Mouse (Mus musculus): Measurements from ENCODE around the gene Wscd2. TPM values are rescaled to one million over a fixed set of nuclear protein-coding genes. Genes with fewer than 3 reads are reported as not detected.
"Not testable (repeated sequence)": the region's sequence is repeated elsewhere in the genome, so short reads cannot be mapped to it uniquely, and the experiment has no call there.

Gene Wscd2
- polyA plus RNA-seq, 1 experiment = 4.9 TPM

DNA sequence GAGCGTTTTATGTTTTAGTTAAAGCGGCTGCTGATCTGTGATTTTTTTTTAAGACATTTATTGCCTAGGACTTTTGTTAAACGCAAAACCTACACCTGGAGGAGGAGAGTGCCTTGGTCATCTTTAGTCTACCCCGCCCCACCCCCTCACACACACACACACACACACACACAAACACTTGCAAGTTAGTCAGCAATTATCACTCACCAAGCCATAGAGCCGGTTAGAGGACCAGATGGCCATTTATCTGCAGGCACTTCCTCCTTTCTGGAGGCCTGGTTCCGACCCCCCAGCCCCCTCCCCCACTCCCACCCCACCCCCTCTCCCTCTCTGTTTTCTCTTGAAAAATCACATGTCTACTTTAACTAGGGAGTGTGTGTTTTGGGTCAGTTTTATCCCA is 94.3 kb downstream of the Wscd2 start:
- H3K4me1 ChIP-seq (ENCODE audit: control insufficient read depth, insufficient read depth, low read length) = no peaks in the 10 kb centered on the region
- TF ChIP-seq CTCF (IDR thresholded peaks at IDR 0.05; ENCODE audit: insufficient read depth, low read length) = no peak
- TF ChIP-seq POLR2A (IDR thresholded peaks at IDR 0.05; ENCODE audit: borderline replicate concordance, extremely low read depth, low read depth, low read length) = no peak
- H3K4me3 ChIP-seq (replicated peaks; ENCODE audit: extremely low read depth, low read depth, low read length) = no peak overlapping the region
- 39% methylated on average over 6 of the region's 6 CpGs for WGBS
- DNase-seq = no peak

DNA sequence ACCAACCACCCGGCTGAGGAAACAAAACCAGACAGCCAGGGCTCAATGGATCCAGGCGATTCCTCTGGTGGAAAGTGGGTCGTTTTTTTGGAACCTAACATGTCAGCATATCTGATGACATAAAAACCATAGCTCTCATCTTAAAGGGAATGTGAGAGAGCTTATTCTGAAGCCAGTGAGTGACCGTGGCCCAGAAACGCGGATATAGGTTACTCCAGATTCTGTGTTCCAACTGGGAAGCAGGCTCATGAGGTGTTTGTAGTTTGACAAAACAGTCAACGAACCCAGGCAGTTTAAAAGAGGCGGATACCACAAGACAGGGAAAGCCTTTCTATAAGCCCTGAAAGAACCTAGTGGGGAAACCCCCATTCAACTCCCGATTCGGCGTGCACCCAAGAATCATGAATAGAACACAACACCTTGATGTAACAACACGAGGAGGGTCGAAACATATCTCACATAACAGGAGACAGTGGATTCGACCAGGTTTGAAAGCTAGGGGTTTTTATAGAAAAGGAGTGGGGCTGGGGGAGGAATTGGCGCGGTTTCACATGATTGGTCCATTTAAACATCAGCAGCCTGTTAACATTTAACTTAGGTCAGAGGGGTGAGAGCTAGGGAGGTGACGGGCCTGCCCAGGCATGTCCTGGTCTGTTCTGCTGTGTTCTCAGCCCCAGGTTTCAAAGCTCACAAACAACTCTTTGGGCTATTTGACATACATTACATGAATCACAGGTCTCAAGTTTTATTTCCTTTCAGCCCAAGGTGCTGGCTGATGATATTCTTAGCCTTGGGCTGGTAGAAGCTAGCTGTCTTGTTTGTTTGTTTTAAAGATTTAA is 95.7 kb downstream of the Wscd2 start:
- not testable (repeated sequence) for H3K4me1 ChIP-seq (ENCODE audit: control insufficient read depth, insufficient read depth, low read length); H3K4me3 ChIP-seq (replicated peaks; ENCODE audit: extremely low read depth, low read depth, low read length); DNase-seq
- WGBS = 71% methylated on average over 17 of the region's 17 CpGs

DNA sequence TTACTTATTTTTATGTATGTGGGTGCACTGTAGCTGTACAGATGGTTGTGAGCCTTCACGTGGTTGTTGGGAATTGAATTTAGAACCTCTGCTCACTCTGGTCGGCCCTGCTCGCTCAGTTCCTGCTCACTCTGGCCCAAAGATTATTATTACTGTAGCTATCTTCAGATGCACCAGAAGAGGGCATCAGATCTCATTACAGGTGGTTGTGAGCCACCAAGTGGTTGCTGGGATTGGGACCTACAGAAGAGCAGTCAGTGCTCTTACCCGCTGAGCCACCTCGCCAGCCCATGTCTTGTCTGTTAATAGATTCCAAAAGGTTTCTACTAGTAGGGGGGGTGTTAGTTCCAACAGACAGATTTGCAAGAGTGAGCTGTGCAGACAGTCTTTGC is 96.3 kb downstream of the Wscd2 start:
- not testable (repeated sequence) for H3K4me3 ChIP-seq (replicated peaks; ENCODE audit: extremely low read depth, low read depth, low read length); H3K4me1 ChIP-seq (ENCODE audit: control insufficient read depth, insufficient read depth, low read length); DNase-seq
- 62% methylated on average over 5 of the region's 5 CpGs for WGBS

DNA sequence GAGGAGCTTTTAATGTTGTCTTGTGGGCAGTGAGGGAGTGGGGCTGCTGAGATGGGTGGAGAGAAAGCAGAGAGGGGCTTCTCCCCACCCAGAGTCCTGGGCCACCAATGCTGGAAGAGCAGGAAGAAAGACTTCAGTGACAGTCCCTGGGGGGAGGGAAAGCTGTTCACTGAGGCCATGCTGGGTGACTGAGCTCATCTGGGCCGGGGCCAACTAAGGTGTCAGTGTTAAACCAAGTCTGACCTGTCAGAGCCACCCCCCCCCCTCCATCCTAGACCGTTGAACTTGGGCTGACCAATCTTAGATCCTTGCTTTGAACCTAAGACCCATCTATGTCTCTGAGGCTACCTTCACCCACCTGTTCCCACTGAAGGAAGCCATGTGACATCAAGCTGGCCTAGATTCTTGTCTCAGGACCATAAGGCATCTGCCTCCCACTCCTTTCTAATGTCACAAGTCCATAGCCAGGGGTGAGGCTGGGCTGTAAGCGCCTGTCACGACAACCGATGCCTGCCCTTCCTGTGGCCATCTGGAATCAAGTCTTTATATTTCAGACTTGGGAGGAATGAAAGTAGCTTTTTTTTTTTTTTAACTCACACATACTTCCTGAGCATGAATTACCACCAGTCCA is 100.0 kb downstream of the Wscd2 start:
- 62% methylated on average over 5 of the region's 5 CpGs for WGBS
- Histone ChIP-seq H3K4me1 (ENCODE audit: control insufficient read depth, insufficient read depth, low read length) (no peaks in the 10 kb centered on the region), H3K4me3 (replicated peaks; ENCODE audit: extremely low read depth, low read depth, low read length) (no peak overlapping the region)
- no peak for DNase-seq
- TF ChIP-seq POLR2A (IDR thresholded peaks at IDR 0.05; ENCODE audit: borderline replicate concordance, extremely low read depth, low read depth, low read length) (no peak), CTCF (IDR thresholded peaks at IDR 0.05; ENCODE audit: insufficient read depth, low read length) (no peak)

DNA sequence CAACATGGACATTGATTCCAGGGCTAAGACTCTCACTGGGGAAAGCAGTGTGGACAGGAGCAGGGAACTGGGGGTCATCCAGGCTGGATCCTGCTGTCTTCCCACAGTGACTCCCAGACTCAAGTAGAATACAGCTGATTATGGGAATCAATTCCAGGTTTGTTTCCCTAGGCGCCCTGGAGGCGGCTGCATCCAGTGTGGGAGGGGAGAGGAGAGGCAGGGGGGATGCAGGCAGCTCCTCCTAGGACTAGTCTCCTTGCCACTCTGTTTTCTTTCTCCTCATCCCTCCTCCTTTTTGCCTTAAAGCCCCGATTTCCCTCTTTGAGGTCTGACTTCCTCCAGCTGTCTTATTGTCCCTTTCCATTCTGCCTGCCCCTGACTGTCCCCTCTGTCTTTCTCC is 101.0 kb downstream of the Wscd2 start:
- DNase-seq = no peak
- Histone ChIP-seq H3K4me3 (replicated peaks; ENCODE audit: extremely low read depth, low read depth, low read length) (no peak overlapping the region), H3K4me1 (ENCODE audit: control insufficient read depth, insufficient read depth, low read length) (no peaks in the 10 kb centered on the region)
- TF ChIP-seq POLR2A (IDR thresholded peaks at IDR 0.05; ENCODE audit: borderline replicate concordance, extremely low read depth, low read depth, low read length) (no peak), CTCF (IDR thresholded peaks at IDR 0.05; ENCODE audit: insufficient read depth, low read length) (no peak)
- 27% methylated on average over 3 of the region's 3 CpGs for WGBS

DNA sequence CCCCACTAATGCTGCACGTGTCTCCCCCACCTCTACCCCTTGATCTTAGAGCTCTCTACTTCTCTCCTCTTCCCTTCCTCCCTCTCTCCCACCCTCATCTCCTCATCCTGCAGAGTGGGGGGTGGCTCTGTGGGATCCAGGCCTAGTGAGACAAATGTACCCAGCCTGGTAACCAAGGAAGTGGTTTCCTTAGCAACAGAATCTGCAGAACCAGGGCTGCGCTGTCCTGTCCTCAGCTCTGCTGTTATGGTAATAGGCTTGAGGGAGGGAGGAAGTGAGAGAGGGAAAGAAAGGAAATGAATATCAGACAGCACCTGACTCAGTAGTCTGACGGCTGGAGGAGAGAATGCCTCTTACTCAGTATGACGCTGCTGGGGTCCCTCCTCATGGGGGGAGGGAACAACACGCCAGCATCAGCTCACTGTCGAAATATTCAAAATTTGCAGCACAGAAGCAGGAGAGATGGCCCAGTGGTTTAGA is 101.7 kb downstream of the Wscd2 start:
- no peak for TF ChIP-seq CTCF (IDR thresholded peaks at IDR 0.05; ENCODE audit: insufficient read depth, low read length)
- no peak for TF ChIP-seq POLR2A (IDR thresholded peaks at IDR 0.05; ENCODE audit: borderline replicate concordance, extremely low read depth, low read depth, low read length)
- DNase-seq = no peak
- 26% methylated on average over 6 of the region's 6 CpGs for WGBS
- H3K4me3 ChIP-seq (replicated peaks; ENCODE audit: extremely low read depth, low read depth, low read length) = no peak overlapping the region
- no peaks in the 10 kb centered on the region for H3K4me1 ChIP-seq (ENCODE audit: control insufficient read depth, insufficient read depth, low read length)

DNA sequence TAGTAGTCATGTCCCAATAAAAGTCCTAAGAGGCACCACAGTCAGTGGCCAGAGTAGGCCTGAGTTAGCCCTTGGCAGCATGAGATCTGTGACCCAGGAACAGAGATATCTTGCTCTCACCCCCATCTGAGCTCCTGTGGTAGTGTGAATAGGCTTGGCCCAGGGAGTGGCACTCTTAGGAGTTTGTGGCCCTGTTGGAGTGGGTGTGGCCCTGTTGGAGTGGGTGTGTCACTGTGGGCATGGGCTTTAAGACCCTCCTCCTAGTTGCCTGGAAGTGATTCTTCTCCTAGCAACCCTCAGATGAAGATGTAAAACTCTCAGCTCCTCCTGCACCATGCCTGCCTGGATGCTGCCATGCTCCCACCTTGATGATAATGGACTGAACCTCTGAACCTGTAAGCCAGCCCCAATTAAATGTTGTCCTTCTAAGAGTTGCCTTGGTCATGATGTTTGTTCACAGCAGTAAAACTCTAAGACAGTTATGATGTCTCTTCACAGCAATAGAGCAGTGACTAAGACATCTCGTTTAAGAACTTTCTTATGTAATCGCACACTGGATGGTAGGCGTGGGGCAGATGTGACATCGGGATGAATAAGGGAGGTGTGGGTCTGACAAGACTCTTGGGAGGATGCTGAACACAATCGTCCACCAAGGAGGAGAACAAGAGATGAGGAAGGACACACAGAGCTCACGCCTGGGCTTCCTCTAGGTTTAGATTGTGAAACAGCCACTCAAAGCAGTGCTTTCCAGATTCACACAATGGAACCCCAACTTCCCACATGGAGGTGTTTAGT is 104.0 kb downstream of the Wscd2 start:
- H3K4me1 ChIP-seq (ENCODE audit: control insufficient read depth, insufficient read depth, low read length) = no peaks in the 10 kb centered on the region
- DNase-seq = no peak
- WGBS = 72% methylated on average over 6 of the region's 6 CpGs
- H3K4me3 ChIP-seq (replicated peaks; ENCODE audit: extremely low read depth, low read depth, low read length) = no peak overlapping the region
- TF ChIP-seq POLR2A (IDR thresholded peaks at IDR 0.05; ENCODE audit: borderline replicate concordance, extremely low read depth, low read depth, low read length) (no peak), CTCF (IDR thresholded peaks at IDR 0.05; ENCODE audit: insufficient read depth, low read length) (no peak)

DNA sequence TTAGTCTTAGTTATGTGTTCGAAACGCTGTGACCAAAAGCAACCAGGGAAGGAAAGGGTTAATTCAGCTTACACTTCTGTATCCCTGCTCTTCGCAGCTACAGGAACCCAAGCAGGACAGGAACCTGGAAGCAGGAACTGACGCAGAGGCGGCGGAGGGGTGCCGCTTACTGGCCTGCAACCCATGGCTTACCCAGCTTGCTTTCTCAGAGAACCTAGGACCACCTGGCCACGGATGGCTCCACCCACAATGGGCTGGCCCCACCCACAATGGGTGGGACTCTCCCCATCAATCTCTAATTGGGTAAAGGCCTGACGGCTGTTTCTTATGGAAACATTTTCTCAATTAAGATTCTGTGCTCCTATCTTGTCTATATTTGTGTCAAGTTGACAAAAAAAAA is 106.1 kb downstream of the Wscd2 start:
- WGBS = 80% methylated on average over 9 of the region's 9 CpGs
- no peak for DNase-seq
- no peak overlapping the region for H3K4me3 ChIP-seq (replicated peaks; ENCODE audit: extremely low read depth, low read depth, low read length)
- no peak for TF ChIP-seq CTCF (IDR thresholded peaks at IDR 0.05; ENCODE audit: insufficient read depth, low read length)
- no peak for TF ChIP-seq POLR2A (IDR thresholded peaks at IDR 0.05; ENCODE audit: borderline replicate concordance, extremely low read depth, low read depth, low read length)
- no peaks in the 10 kb centered on the region for H3K4me1 ChIP-seq (ENCODE audit: control insufficient read depth, insufficient read depth, low read length)

DNA sequence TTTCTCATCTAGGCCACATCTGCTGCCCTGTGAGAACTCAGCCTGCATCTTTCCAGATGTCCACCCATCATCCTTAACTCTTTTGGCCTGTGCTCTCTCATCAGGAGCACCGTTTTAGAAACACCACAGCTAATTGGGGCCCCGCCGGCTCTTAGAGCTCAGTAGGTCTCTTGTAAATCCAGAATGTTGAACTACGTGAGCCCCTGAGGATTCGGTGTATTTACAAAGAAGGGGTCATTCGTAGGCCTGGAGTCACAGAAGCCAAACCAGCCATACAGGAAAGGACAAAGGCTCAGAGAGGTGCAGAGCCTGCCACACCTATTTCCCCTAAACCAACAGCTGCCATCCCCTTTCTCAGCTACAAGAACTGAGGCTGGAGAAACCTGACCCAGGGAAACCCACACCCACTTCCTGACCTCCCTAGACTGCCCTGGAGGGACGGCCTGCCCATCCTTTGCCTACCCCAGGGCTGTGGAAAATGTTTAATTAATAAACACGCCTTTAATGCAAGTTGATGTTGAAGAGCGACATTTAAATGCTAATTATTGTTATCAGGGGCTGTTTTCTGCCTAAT is 106.7 kb downstream of the Wscd2 start:
- no peak for TF ChIP-seq CTCF (IDR thresholded peaks at IDR 0.05; ENCODE audit: insufficient read depth, low read length)
- TF ChIP-seq POLR2A (IDR thresholded peaks at IDR 0.05; ENCODE audit: borderline replicate concordance, extremely low read depth, low read depth, low read length) = no peak
- 62% methylated on average over 9 of the region's 9 CpGs for WGBS
- H3K4me3 ChIP-seq (replicated peaks; ENCODE audit: extremely low read depth, low read depth, low read length) = no peak overlapping the region
- H3K4me1 ChIP-seq (ENCODE audit: control insufficient read depth, insufficient read depth, low read length) = no peaks in the 10 kb centered on the region
- DNase-seq = no peak
